Mouse (Mus musculus) brain, embryonic 14.5 days (tissue): ENCODE data around the gene Myom1.

Experiments used
- CTCF ChIP-seq: fragments of 200-500 bp; IDR thresholded peaks from 2 replicates; pipeline ENCODE4 v1.5.1; 2012; ENCODE audit warnings: inconsistent platforms, mild to moderate bottlenecking, moderate library complexity, borderline replicate concordance; ENCODE audit not compliant: insufficient read depth, insufficient read length; ENCODE audit errors: extremely low read depth
- POLR2A ChIP-seq: fragments of 200-500 bp; IDR thresholded peaks from 2 replicates; pipeline ENCODE4 v1.6.1; 2012; ENCODE audit warnings: mild to moderate bottlenecking, inconsistent platforms, borderline replicate concordance; ENCODE audit not compliant: poor library complexity, insufficient read depth, insufficient read length, severe bottlenecking; ENCODE audit errors: extremely low read depth

DNA sequence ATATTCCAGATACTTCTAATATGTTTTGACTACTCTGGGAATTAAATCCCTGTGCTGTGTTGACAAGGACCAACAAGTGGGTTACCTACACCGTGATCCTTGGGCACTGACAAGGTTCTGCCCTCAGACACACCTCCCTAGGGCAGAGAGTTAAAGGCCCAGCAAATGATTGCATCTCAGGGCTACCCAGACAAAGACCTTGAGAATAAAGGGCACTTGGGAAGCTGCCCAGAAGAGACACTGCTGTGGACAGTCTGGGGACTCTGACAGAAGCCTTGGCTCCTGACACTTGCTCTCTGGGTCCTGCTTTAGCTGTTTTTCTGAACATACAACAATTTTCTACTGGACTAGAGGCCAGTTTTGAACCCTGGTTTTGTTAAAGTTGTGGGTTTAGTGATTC, 152.8 kb downstream of the Myom1 start:
- no peak for TF ChIP-seq POLR2A
- no peak for TF ChIP-seq CTCF
